Mouse (Mus musculus) T-cell, adult 2 months (primary cell): ENCODE measurements around the gene Srd5a3.

Experiments
- DNase-seq: peaks from one replicate; pipeline ENCODE4 v3.0.0; 2022; ENCODE audit warnings: low spot score

Srd5a3 gene

GRCm38 (mm10) chr5:76153430-76153829, 13.4 kb downstream of the Srd5a3 start:
- DNase-seq = no peak

GRCm38 (mm10) chr5:76154434-76155165, 14.5 kb downstream of the Srd5a3 start:
- no peak for DNase-seq

DNA sequence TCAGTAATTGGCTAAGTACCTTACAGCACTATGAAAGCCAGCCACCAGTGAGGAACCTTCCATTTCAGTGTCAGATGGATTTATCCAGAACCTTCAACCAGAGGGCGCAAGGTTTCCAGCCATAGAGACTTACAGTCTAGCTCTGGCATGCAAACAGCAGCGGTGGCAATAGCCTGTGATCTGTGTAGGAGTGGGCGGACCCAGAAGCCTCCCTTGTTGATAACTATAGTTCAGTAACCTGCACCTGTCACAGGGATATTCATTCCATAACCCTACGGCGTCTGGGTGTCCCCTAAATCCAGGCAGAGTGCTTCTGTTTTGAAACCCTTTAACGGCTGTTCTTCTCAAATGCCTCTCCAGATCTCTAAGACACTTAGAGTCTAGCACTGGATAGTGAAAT, 19.5 kb downstream of the Srd5a3 start:
- no peak for DNase-seq

GRCm38 (mm10) chr5:76160086-76160485, 20.0 kb downstream of the Srd5a3 start:
- no peak for DNase-seq

DNA sequence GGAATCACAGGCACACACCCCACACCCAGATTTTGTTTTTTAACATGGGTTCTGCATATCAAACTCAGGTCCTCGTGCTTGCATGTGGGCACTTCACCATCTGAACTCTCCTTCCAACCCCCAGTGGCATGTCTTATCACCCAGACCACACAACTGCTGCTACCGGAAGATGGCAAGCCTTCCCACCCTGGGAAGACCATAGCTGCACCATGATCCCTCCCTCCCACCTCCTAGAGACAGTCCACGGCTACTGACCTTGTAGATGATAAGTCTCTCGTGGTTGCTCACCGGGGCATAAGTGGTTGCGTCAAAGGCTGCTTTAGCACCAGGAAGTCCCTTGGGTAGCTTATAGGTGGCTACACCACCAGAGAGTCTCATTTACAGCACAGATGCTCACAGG, 21.4 kb downstream of the Srd5a3 start:
- DNase-seq = no peak

GRCm38 (mm10) chr5:76162926-76163325, 22.9 kb downstream of the Srd5a3 start:
- DNase-seq = no peak

GRCm38 (mm10) chr5:76163828-76164390, 23.8 kb downstream of the Srd5a3 start:
- no peak for DNase-seq

DNA sequence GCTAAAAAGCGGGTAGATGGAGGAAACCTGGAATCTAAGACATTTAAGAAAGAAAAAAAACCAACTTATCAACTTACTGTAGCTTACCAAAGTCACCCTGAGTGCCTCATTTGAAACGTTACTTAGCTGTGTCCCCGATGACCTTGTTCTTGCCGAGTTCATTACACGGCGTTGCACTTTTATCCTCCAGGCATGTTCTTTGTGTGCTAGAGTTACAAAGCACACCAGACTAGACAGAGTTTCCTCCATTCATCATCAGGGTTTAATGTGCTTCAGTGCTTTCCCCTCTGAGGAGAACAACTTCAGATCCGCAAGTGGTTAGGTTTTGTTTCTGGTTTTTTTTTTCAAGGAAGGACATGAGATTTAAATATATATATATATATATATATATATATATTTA, 24.8 kb downstream of the Srd5a3 start:
- no peak for DNase-seq

GRCm38 (mm10) chr5:76170522-76170921, 30.5 kb downstream of the Srd5a3 start:
- DNase-seq = no peak

- no peak for DNase-seq
Measured at GRCm38 (mm10) chr5:76171039-76171438, 31.0 kb downstream of the Srd5a3 start.

DNA sequence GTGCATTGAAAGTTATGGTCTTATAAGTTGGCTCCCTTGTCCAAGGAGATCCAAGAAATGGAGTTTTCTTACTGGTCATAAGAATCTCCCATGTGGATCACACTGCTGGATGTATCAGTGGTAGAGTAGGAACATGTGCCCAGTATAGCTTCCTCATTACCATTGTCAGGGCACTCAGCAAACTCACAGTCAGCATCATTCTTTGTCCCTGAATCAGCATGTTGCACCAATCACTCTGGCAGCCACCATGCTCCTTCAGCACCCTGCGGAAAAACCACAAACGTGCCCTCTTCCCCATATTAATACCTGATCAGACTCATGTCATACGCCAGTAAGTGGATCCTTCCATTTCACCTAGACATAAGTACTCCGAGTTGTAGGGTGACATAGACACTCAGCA, 35.0 kb downstream of the Srd5a3 start:
- DNase-seq = no peak

GRCm38 (mm10) chr5:76176411-76176810, 36.3 kb downstream of the Srd5a3 start:
- DNase-seq = no peak

GRCm38 (mm10) chr5:76176841-76177240, 36.8 kb downstream of the Srd5a3 start:
- no peak for DNase-seq

GRCm38 (mm10) chr5:76177664-76178063, 37.6 kb downstream of the Srd5a3 start:
- DNase-seq = no peak

- no peak for DNase-seq
Measured at GRCm38 (mm10) chr5:76179171-76179570, 39.1 kb downstream of the Srd5a3 start.

DNA sequence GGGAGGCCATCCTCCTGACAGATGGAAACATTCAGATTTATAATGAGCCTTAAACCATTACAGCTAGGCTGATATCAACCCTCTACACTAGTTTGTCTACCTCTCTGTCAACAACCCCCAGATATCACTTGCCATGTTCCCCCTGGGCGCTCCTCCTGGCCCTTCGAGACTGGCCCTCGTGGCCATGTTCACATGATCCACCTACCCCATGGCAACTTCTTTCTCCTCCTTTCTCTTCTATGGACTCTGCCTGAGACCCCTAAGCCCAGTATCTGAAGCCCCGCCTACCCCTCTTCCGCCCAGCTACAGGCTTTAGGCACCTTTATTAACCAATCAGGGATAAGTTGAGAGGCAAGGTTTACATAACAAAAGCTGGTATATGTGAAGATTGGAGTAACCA, 39.7 kb downstream of the Srd5a3 start:
- no peak for DNase-seq

DNA sequence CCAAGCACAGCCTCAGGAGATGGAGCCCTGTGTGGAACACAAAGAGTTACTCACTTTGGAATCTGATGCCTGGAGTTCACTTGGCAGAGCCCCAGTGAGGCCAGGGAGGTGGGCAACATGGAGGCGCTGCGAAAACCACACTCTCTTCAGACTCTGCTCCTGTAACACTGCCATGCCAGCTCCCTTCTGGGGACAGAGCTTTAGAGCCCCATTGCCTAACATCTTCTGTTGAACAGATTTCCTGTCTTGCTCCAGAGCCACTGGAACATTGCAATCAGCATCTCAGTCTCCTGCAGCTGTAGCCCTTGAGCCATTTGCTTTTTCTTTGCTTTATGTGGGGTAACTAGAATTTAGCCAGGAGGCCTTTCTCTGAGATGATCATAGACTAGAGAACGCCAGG, 42.3 kb downstream of the Srd5a3 start:
- DNase-seq = no peak

DNA sequence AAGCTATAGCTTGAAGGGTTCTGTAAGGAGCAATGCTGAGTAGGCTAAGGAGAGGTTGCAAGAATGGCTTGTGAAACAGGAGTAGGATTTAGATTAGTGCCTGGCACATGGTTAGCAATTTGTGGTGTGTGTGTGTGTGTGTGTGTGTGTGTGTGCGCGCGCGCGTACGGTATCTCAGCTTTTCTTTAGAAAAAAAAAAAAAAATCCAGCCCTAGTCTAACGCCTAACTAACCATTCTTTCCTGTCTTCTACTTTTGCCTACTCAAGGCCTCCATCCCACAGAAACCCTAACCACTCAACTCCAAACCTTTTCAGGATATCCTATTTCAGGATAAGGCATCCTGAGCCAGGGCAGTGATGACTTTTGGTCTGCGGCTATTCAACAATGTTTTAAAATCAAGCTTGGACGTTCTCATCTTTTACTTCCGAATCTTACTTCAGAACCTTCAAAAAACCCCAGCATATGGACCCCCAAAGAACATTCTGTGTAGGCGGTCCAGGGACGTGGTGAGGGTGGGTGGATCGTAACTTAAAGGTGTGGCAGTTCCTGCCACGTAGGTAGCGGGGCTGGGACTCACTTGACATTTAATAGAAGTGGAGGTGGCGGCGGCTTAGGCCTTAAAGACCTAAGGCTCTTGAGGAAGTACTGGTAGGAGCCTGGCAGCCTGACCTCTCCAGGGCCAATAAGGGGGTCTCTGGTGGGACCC, 43.1 kb downstream of the Srd5a3 start:
- DNase-seq = no peak

- peak; percentile 89 for DNase-seq
Measured at GRCm38 (mm10) chr5:76183750-76184261, 43.7 kb downstream of the Srd5a3 start, which contains the start of gene Tmem165. Tmem165 (plus strand) TSS chr5:76183880.

DNA sequence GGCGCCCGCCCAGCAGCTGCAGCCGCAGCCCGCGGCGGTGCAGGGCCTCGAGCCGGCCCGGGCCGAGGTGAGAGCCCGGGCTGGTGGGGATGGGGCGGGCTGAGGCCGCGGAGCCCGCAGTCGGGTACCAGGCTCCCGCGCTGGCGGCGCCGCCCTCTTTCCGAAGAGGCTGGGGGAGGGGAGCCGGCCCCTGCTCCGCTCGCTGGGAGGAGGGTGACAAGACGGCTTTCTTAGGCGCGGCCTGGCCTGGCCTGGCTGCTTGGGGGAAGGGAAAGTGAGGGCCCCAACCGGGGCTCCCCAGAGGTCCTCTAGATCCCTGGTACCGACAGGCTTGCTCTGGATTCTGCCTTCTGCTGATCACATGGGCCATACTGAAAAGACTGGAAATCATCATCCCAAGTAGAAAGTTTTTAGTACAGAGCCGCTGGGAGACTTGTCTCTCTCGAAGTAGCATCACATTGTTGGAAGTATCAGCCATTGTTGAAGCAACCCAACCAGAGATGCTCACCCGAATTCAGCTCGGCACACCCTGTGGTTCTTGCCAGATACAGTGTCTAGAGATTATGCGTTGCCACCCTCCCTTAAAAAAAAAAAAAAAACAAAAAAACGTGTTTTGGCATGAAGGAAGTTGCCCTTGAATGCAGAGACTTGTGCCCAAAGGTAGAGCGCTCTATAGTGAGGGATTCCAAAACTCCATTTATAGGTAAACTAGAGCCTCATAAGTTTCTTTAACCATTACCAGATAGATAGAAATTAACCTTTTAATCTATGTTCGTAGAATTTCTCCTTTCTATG, 44.4 kb downstream of the Srd5a3 start:
- DNase-seq = peak; percentile 54

DNA sequence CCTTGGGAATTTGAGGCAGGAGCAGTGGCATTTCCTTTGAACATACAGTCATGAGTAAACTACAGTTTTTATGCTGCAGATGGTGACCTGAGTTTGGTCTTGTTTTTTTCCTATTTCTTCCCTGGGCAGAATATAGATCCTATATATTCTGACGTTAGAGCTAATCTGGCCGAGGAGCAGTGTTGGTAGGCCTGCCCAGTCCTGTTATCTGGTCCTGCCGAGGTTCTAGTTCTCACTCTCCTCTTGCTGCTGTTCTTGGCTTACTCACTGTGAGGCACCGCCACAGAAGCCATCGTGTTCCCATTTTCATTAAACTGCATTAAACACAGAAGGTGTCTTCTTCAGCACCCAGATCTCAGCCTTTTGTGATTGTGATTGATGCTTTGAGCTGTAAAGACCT, 47.8 kb downstream of the Srd5a3 start:
- no peak for DNase-seq

GRCm38 (mm10) chr5:76190609-76191008, 50.5 kb downstream of the Srd5a3 start:
- DNase-seq = no peak
